Mouse (Mus musculus) ES-E14 (cell line): ENCODE measurements around the gene Plp1. TPM values are rescaled to one million over a fixed set of nuclear protein-coding genes. Genes with fewer than 3 reads are reported as not detected.
A peak's percentile ranks its signal among the peaks of the same experiment; 100 is the strongest.

Experiments
- DNase-seq: peaks from one replicate; pipeline ENCODE4 v3.0.0-alpha.2; 2013; ENCODE audit warnings: low read depth, low spot score
- H3K27ac ChIP-seq: 2 replicates; pipeline ENCODE4 v1.5.1; 2012; ENCODE audit warnings: low read depth, mild to moderate bottlenecking, low read length, moderate library complexity, mixed read lengths; ENCODE audit not compliant: poor library complexity, insufficient read depth, severe bottlenecking
- H3K36me3 ChIP-seq: 2 replicates; pipeline ENCODE4 v1.6.1; 2012; ENCODE audit warnings: mild to moderate bottlenecking, low read length, moderate library complexity, mixed read lengths; ENCODE audit not compliant: control insufficient read depth, poor library complexity, insufficient read depth, severe bottlenecking
- H3K4me1 ChIP-seq, 2 experiments: fragments of 150-350 bp in 1 of 2; sonication (generic) in 1 of 2; 2 replicates each; pipeline ENCODE4 v1.6.1; 2012; ENCODE audit warnings: low read length in 2 of 2, mild to moderate bottlenecking in 1 of 2, mixed read lengths in 1 of 2; ENCODE audit not compliant: control insufficient read depth in 2 of 2, insufficient read depth in 2 of 2, poor library complexity in 1 of 2
- H3K4me3 ChIP-seq, 2 experiments: fragments of 150-350 bp in 1 of 2; sonication (generic) in 1 of 2; 2 replicates each; pipeline ENCODE4 v1.5.1; 2012; ENCODE audit warnings: low read length in 2 of 2, low read depth in 1 of 2, mild to moderate bottlenecking in 1 of 2, mixed read lengths in 1 of 2; ENCODE audit not compliant: insufficient read depth in 1 of 2, poor library complexity in 1 of 2, severe bottlenecking in 1 of 2
- H3K9ac ChIP-seq: 2 replicates; pipeline ENCODE4 v1.6.1; 2012; ENCODE audit warnings: low read depth, mild to moderate bottlenecking, low read length, mixed read lengths; ENCODE audit not compliant: poor library complexity, insufficient read depth, severe bottlenecking
- H3K9me3 ChIP-seq: fragments of 150-350 bp; sonication (generic); 2 replicates; pipeline ENCODE4 v1.6.1; 2012; ENCODE audit warnings: low read depth, mild to moderate bottlenecking, low read length; ENCODE audit not compliant: control insufficient read depth, insufficient read depth
- CHD2 ChIP-seq: IDR thresholded peaks from 2 replicates; pipeline ENCODE4 v1.6.1; 2014; ENCODE audit warnings: mild to moderate bottlenecking, low read depth, low read length, inconsistent platforms
- HCFC1 ChIP-seq: IDR thresholded peaks from 2 replicates; pipeline ENCODE4 v1.6.1; 2012; ENCODE audit warnings: low read length, inconsistent platforms, borderline replicate concordance; ENCODE audit not compliant: insufficient read depth
- MAFK ChIP-seq: IDR thresholded peaks from 2 replicates; pipeline ENCODE4 v1.6.1; 2014; ENCODE audit warnings: mild to moderate bottlenecking, low read depth, low read length, inconsistent platforms; ENCODE audit not compliant: insufficient read depth
- ZC3H11A ChIP-seq: IDR thresholded peaks from 2 replicates; pipeline ENCODE4 v1.6.1; 2012; ENCODE audit warnings: low read depth, mild to moderate bottlenecking, inconsistent platforms, low read length, borderline replicate concordance
- ZNF384 ChIP-seq: IDR thresholded peaks from 2 replicates; pipeline ENCODE4 v1.6.1; 2012; ENCODE audit warnings: low read depth, low read length, inconsistent platforms
- in situ Hi-C, 2 experiments: fragments of 600-800 bp; cut with MboI; formaldehyde crosslinking; loops; one replicate each; pipeline ENCODE4 v1.15.1; 2025; ENCODE audit warnings: low sequenced_read_pairs in 2 of 2, inconsistent platforms in 1 of 2; ENCODE audit not compliant: unreplicated experiment in 2 of 2
- total RNA-seq: library from RNA; depleted of rRNA; stranded (reverse); fragments of 300-350 nt; gene quantifications from 2 replicates; pipeline ENCODE4 v1.2.3, GENCODE M21; 2012; rRNA removed

The Plp1 gene
- total RNA-seq, 1 experiment, result 2.2 TPM

DNA sequence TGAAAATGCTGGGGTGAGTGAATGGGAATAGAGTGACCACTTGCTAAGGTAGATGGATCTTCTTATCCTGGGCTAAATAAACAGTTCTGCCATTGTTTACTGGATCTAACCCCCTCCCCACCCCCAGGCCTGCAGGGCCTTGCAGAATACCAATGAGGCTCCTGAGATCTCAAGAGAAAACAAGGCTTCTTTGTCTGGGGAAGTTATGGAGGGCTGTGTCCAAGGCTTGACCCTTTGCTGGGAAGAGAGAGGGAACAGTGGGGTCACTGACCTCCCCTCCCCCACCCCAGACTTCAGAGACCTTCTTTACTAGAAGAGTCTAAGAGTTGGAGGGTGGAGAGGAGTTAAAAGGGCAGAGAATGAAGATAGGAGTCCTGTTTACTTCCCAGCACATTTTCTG lies 6.1 kb downstream of the Plp1 start:
- H3K4me3 ChIP-seq, result no peak overlapping the region
- TF ChIP-seq CHD2, result no peak
- no peaks in the 10 kb centered on the region for H3K36me3 ChIP-seq
- H3K27ac ChIP-seq, result no peak overlapping the region
- H3K4me1 ChIP-seq, result 0 out of 4 replicates have a peak, but pooled peaks cover 0 to 2% of the 10 kb centered on the region in 2 experiments
- no peak for DNase-seq
- H3K9ac ChIP-seq, result no peak overlapping the region
- in situ Hi-C loops, result no loop called here
- H3K9me3 ChIP-seq, result no peaks in the 10 kb centered on the region

DNA sequence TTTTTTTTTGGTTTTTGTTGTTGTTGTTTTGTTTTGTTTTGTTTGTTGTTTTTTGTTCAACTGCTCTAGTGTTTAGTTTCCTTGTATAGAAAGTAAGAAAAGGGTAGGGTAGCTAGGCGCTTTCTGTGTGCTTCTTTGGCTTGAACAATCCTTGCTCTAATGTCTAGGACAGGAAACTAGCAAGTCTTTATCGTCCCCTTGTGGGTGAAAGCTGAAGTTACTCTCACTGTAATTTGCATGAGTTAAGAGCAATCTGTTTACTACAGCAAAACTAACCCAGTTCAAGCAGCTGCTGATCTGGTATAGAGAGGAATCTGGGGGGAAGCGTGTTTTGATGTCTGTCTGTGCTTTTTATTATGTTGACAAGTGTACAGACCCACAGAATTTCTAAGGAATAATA lies 27.8 kb downstream of the Plp1 start:
- DNase-seq, result no peak
- peak; percentile 30; the same call in 1 of the 2 replicates for TF ChIP-seq ZC3H11A
- no peak for TF ChIP-seq ZNF384
- H3K36me3 ChIP-seq, result no peaks in the 10 kb centered on the region
- H3K9me3 ChIP-seq, result no peaks in the 10 kb centered on the region
- no peak overlapping the region for H3K9ac ChIP-seq
- H3K4me1 ChIP-seq, result no peaks in the 10 kb centered on the region
- no peak overlapping the region for H3K4me3 ChIP-seq
- in situ Hi-C loops, result no loop called here
- no peak overlapping the region for H3K27ac ChIP-seq

- peak within 1 kb of the TSS; percentile 68 to 69 for H3K4me3 ChIP-seq
- TF ChIP-seq MAFK (no peak), CHD2 (no peak), ZC3H11A (no peak), ZNF384 (no peak), HCFC1 (no peak)
- no peaks in the 10 kb centered on the region for H3K4me1 ChIP-seq
- H3K9ac ChIP-seq, result peak within 1 kb of the TSS; percentile 42; the same call in 1 of the 2 replicates
- peak; percentile 11 for DNase-seq
- H3K9me3 ChIP-seq, result no peaks in the 10 kb centered on the region
- no peaks in the 10 kb centered on the region for H3K36me3 ChIP-seq
- H3K27ac ChIP-seq, result no peak within 1 kb of the TSS
- in situ Hi-C loops, result no loop called here
These were observed 45.9 kb downstream of the Plp1 start, which contains the start of gene Rab9b for GRCm38 (mm10) chrX:136868061-136869040. Gene Rab9b (minus strand): TSS chrX:136868755.

Other genes with a start within 250 kb of the Plp1 start
- 0.53 TPM in 1 of 2 replicates, not detected in the other for gene Tceal3, start 231.8 kb upstream of the Plp1 start, total RNA-seq
- 0.53 and 0.67 TPM in 2 replicates for gene Tceal1, start 114.7 kb upstream of the Plp1 start, total RNA-seq
- 236 and 337 TPM in 2 replicates for gene Morf4l2, start 79.0 kb upstream of the Plp1 start, total RNA-seq
- gene Glra4, start 42.5 kb upstream of the Plp1 start, total RNA-seq, result not detected in 2 replicates
- gene Rab9b, start 46.1 kb downstream of the Plp1 start, total RNA-seq, result 0.18 TPM in 1 of 2 replicates, not detected in the other
- gene H2bfm, start 104.7 kb downstream of the Plp1 start, total RNA-seq, result 0.32 and 1.6 TPM in 2 replicates
- gene Tmsb15b2, start 152.8 kb downstream of the Plp1 start, total RNA-seq, result 10.8 and 17.1 TPM in 2 replicates
- 2.1 and 4.6 TPM in 2 replicates for gene Tmsb15l, start 154.2 kb downstream of the Plp1 start, total RNA-seq
- 8.4 and 12.0 TPM in 2 replicates for gene Tmsb15b1, start 154.2 kb downstream of the Plp1 start, total RNA-seq
- gene Zcchc18, start 170.5 kb downstream of the Plp1 start, total RNA-seq, result 1.5 and 2.2 TPM in 2 replicates
- 5.4 and 8.3 TPM in 2 replicates for gene Slc25a53, start 215.6 kb downstream of the Plp1 start, total RNA-seq
- gene Fam199x, start 226.9 kb downstream of the Plp1 start, total RNA-seq, result 5.7 and 6.0 TPM in 2 replicates